Comparison of ENCODE assay signal across 9 mouse cellular contexts in genomic region chr12:100127866-100128480, GRCm38 (mm10). TPM values are rescaled to one million over a fixed set of nuclear protein-coding genes. Genes with fewer than 3 reads are reported as not detected.
DNase-seq lines count a peak whose midpoint lies in the region; ATAC-seq and TF ChIP-seq lines count a peak whose summit lies in the region.
"Had no signal": no experiment of that assay in that cellular context is flagged by ENCODE, and none has a peak within 500 bp of the region (broad histone marks: within the 10 kb centered on the region; RNA-seq: fewer than 3 reads in every experiment).

No protein-coding gene starts in this region.

- no peaks in the 10 kb centered on the region for H3K27me3 ChIP-seq in neural tube, embryonic 11.5 days (ENCODE audit: control insufficient read depth, insufficient read depth, low read length)
- no peaks in the 10 kb centered on the region for H3K27me3 ChIP-seq in limb, embryonic 10.5 days (ENCODE audit: low read depth, poor library complexity, severe bottlenecking)
- H3K27me3 ChIP-seq in stomach, postnatal 0 days (ENCODE audit: control insufficient read depth, insufficient read depth, low read length), result no peaks in the 10 kb centered on the region

- no peak for TF ChIP-seq EP300 in stomach, postnatal 0 days (optimal IDR thresholded peaks at IDR 0.05)

- H3K4me2 ChIP-seq in neural tube, embryonic 11.5 days (ENCODE audit: low read depth), result no peak overlapping the region
- H3K4me2 ChIP-seq in stomach, postnatal 0 days (replicated peaks; ENCODE audit: low read depth), result no peak overlapping the region

- peaks cover 29% of the 10 kb centered on the region for H3K36me3 ChIP-seq in neural tube, embryonic 11.5 days (ENCODE audit: control insufficient read depth, insufficient read depth, low read length)
- peaks cover 99% of the 10 kb centered on the region for H3K36me3 ChIP-seq in limb, embryonic 10.5 days
- H3K36me3 ChIP-seq in stomach, postnatal 0 days (ENCODE audit: control insufficient read depth, insufficient read depth, low read length), result peaks cover 36% of the 10 kb centered on the region

- 33% methylated on average over 8 of the region's 8 CpGs for WGBS in neural tube, embryonic 11.5 days
- WGBS in limb, embryonic 10.5 days, result 38% methylated on average over 8 of the region's 8 CpGs
- 47% methylated on average over 8 of the region's 8 CpGs for WGBS in stomach, postnatal 0 days

- TF ChIP-seq CTCF in stomach, postnatal 0 days (IDR thresholded peaks at IDR 0.05; ENCODE audit: low read depth), result no peak

- no peaks in the 10 kb centered on the region for H3K4me1 ChIP-seq in neural tube, embryonic 11.5 days (ENCODE audit: control insufficient read depth, insufficient read depth, low read length)
- peaks cover 18% of the 10 kb centered on the region for H3K4me1 ChIP-seq in limb, embryonic 10.5 days
- H3K4me1 ChIP-seq in stomach, postnatal 0 days (replicated peaks; ENCODE audit: control insufficient read depth, insufficient read depth), result no peaks in the 10 kb centered on the region

- peak; percentile 60 to 62 for DNase-seq in frontal cortex, postnatal 36 days (ENCODE audit: low spot score in 2 of 2)
- DNase-seq in frontal cortex, postnatal 14 days (ENCODE audit: low spot score in 2 of 2), result no peak
- DNase-seq in neural tube, embryonic 11.5 days (ENCODE audit: low spot score), result no peak
- DNase-seq in neural tube, embryonic 10.5 days (ENCODE audit: extremely low spot score, low spot score), result no peak
- DNase-seq in limb, embryonic 10.5 days (ENCODE audit: low spot score), result no peak
- no peak for DNase-seq in stomach, postnatal 0 days (ENCODE audit: low spot score)
- DNase-seq in gastrocnemius, postnatal 4 days (ENCODE audit: low spot score in 2 of 2), result no peak
- DNase-seq in testis, postnatal 10 days (ENCODE audit: low spot score), result no peak
- DNase-seq: liver, postnatal 0 days had no signal

- no peak overlapping the region for H3K9ac ChIP-seq in neural tube, embryonic 11.5 days (ENCODE audit: low read length)
- no peak overlapping the region for H3K9ac ChIP-seq in stomach, postnatal 0 days (ENCODE audit: low read length)
- H3K9ac ChIP-seq: liver, postnatal 0 days had no signal

- H3K9me3 ChIP-seq in neural tube, embryonic 11.5 days (ENCODE audit: control insufficient read depth, low read length), result no peaks in the 10 kb centered on the region
- H3K9me3 ChIP-seq in limb, embryonic 10.5 days (replicated peaks), result no peaks in the 10 kb centered on the region
- H3K9me3 ChIP-seq in stomach, postnatal 0 days (ENCODE audit: control insufficient read depth, low read length), result no peaks in the 10 kb centered on the region

- H3K4me3 ChIP-seq in neural tube, embryonic 11.5 days (ENCODE audit: low read depth, low read length), result no peak overlapping the region
- H3K4me3 ChIP-seq in limb, embryonic 10.5 days, result no peak overlapping the region
- H3K4me3 ChIP-seq in stomach, postnatal 0 days (ENCODE audit: low read depth, low read length), result no peak overlapping the region

- no peak for ATAC-seq in neural tube, embryonic 11.5 days (ENCODE audit: insufficient read depth, low FRiP score, low TSS enrichment)
- no peak; the same call in 1 of the 2 replicates for ATAC-seq in stomach, postnatal 0 days (ENCODE audit: low FRiP score, low TSS enrichment)
- ATAC-seq: liver, postnatal 0 days had no signal

- H3K27ac ChIP-seq in neural tube, embryonic 11.5 days (ENCODE audit: low read depth, low read length), result 0 out of 2 replicates have a peak overlapping the region, but pooled peaks have one; percentile 8
- H3K27ac ChIP-seq in limb, embryonic 10.5 days, result peak overlapping the region; percentile 72
- 0 out of 2 replicates have a peak overlapping the region, but pooled peaks have one; percentile 35 for H3K27ac ChIP-seq in stomach, postnatal 0 days (replicated peaks)

RNA-seq across cellular contexts. Expression of gene Psmc1, which starts 18.0 kb away (rescaled TPM):
- polyA plus RNA-seq in neural tube, embryonic 11.5 days (2014; fragmentation: Nextera tagmentation; extraction: Ambion mirVana), result 427 and 432 TPM in 2 replicates
- 399 and 416 TPM in 2 replicates for polyA plus RNA-seq in limb, embryonic 10.5 days (2016; fragmentation: Nextera tagmentation; extraction: Ambion mirVana)
- 176 and 186 TPM in 2 replicates for polyA plus RNA-seq in stomach, postnatal 0 days (2015; fragmentation: Nextera tagmentation; extraction: Ambion mirVana)
- 100 to 1,000 TPM; 173 to 205 TPM for total RNA-seq in gastrocnemius, postnatal 4 days (2021)

RNA-seq across cellular contexts. Expression of gene Nrde2, which starts 31.5 kb away (rescaled TPM):
- polyA plus RNA-seq in neural tube, embryonic 11.5 days (2014; fragmentation: Nextera tagmentation; extraction: Ambion mirVana), result 11.9 and 13.6 TPM in 2 replicates
- polyA plus RNA-seq in limb, embryonic 10.5 days (2016; fragmentation: Nextera tagmentation; extraction: Ambion mirVana), result 15.5 and 16.3 TPM in 2 replicates
- polyA plus RNA-seq in stomach, postnatal 0 days (2015; fragmentation: Nextera tagmentation; extraction: Ambion mirVana), result 5.9 and 6.9 TPM in 2 replicates
- total RNA-seq in gastrocnemius, postnatal 4 days (2021), result 10 to 100 TPM; 12.6 to 13.0 TPM

Comparison
In these comparisons a context has a peak if more than half of its experiments do, and no peak if none do; other contexts are left out.
1. DNase-seq: peak in frontal cortex, postnatal 36 days (2 of 2); none in frontal cortex, postnatal 14 days (0 of 2), neural tube, embryonic 11.5 days (single experiment), neural tube, embryonic 10.5 days (single experiment), limb, embryonic 10.5 days (single experiment), stomach, postnatal 0 days (single experiment), gastrocnemius, postnatal 4 days (0 of 2) and testis, postnatal 10 days (single experiment).
2. H3K27ac ChIP-seq: peak in every context shown above with its lines; median percentile 72 in limb, embryonic 10.5 days; 35 in stomach, postnatal 0 days; 8 in neural tube, embryonic 11.5 days.